Mouse (Mus musculus): ENCODE results near the gene Aldh16a1. TPM values are rescaled to one million over a fixed set of nuclear protein-coding genes. Genes with fewer than 3 reads are reported as not detected.

Gene Aldh16a1
- polyA plus RNA-seq, 1 experiment from 2014 or later = 41.9 TPM

DNA sequence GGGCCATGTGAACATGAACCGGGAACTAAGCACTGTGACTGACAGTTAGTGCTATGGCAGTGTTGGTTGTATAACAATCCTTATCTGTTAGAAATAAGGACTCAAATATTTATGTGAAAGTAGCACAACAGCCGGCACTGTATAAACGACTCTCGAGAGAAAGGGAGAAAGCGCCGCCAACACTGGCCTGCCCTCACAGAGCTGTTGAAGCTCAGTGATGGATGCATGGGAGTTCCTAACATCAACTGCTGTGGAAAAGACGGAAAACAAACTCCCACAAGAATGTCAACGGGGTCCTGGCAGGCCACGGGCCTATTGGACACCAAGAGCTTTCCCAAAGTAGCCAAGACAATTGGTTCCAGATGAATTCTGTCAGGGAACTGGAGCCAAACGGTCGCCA is 3.1 kb downstream of the Aldh16a1 start:
- Histone ChIP-seq H3K9ac (no peak overlapping the region), H3K27me3 (no peaks in the 10 kb centered on the region), H3K27ac (no peak overlapping the region), H3K4me1 (peaks cover 33% of the 10 kb centered on the region), H3K4me2 (no peak overlapping the region), H3K9me3 (no peaks in the 10 kb centered on the region), H3K4me3 (replicated peaks) (no peak overlapping the region), H3K36me3 (replicated peaks) (0 out of 2 replicates have a peak, but pooled peaks cover 4% of the 10 kb centered on the region)
- 58% methylated on average over 11 of the region's 11 CpGs for WGBS
- ATAC-seq (ENCODE audit: low FRiP score) = no peak

DNA sequence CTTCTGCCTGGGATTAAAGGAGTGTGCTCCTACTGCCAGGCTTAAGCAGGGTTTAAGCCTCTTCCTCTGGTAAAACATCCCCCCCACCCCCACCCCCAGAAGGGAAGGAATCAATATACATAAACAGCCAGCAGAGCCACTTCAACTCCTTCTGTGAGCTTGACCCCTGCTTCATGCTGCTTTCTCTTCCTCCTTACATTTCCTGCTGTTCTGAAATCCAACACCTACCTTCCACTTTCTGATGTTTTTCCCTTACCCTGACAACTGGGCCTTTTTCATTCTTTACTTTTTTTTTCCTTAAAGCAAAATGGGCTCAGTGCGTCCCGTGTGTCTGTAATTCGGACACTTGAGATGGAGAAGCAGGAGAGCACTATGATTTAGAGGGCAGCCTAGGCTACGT is 4.1 kb downstream of the Aldh16a1 start:
- Histone ChIP-seq H3K36me3 (replicated peaks) (peaks cover 9% of the 10 kb centered on the region; the same call in 1 of the 2 replicates), H3K27me3 (no peaks in the 10 kb centered on the region), H3K9me3 (no peaks in the 10 kb centered on the region), H3K4me2 (no peak overlapping the region), H3K4me1 (peaks cover 30% of the 10 kb centered on the region), H3K9ac (no peak overlapping the region), H3K27ac (no peak overlapping the region), H3K4me3 (replicated peaks) (no peak overlapping the region)
- ATAC-seq (ENCODE audit: low FRiP score) = no peak
- WGBS = 69% methylated on average over 4 of the region's 4 CpGs

DNA sequence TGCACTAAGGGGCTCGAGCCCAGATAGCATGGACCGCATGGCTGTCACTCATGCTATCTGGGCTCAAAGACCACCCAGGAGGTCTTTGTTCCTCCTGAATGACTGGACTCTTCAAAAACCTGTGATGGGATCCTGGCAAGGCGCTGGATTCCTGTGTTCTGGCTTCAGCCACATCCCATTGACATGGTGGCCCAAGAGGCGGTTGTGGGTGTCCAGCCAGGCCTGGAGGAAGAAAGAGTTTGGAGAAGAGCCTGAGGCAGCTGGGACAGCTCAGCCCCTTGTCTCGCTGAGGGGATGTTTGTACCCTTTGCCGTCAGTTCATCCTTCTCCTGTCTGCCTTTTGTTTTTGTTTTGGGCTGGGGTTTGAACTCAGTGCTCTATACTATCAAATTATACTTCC is 4.8 kb downstream of the Aldh16a1 start:
- Histone ChIP-seq H3K27me3 (no peaks in the 10 kb centered on the region), H3K9me3 (no peaks in the 10 kb centered on the region), H3K4me1 (peaks cover 23% of the 10 kb centered on the region), H3K4me3 (replicated peaks) (no peak overlapping the region), H3K36me3 (replicated peaks) (peaks cover 13% of the 10 kb centered on the region), H3K27ac (no peak overlapping the region), H3K4me2 (no peak overlapping the region), H3K9ac (no peak overlapping the region)
- WGBS = 35% methylated on average over 6 of the region's 6 CpGs
- no peak for ATAC-seq (ENCODE audit: low FRiP score)

DNA sequence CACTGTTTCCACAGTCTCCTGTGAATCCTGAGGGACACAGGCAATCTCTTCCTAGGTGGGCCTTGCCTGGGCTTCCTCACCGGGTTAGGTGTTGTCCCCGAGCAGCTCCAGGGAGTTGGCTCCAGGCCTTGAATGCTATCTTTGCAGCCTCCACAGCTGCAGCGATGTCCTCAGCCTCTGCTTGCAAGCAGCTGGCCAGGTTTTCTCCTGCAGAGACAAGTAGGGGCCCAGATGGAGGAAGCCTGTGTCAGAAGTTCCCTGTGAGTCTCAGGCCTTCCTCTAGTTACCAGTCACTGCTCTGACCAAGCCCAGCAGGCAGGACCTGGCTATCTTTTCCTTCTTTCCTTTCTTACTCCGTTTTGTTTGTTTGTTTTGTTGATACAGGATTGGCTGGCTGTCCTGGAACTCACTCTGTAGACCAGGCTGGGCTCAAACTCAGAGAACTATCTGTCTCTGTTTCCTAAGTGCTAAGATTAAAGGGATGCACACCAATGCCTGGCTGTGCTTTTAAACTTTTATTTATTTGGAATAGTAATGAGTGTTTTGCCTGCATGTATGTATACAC is 5.8 kb downstream of the Aldh16a1 start:
- H3K4me1 ChIP-seq = peaks cover 22% of the 10 kb centered on the region
- no peaks in the 10 kb centered on the region for H3K9me3 ChIP-seq
- H3K27me3 ChIP-seq = no peaks in the 10 kb centered on the region
- H3K36me3 ChIP-seq (replicated peaks) = peaks cover 23% of the 10 kb centered on the region
- 80% methylated on average over 4 of the region's 4 CpGs for WGBS
- H3K4me3 ChIP-seq (replicated peaks) = no peak overlapping the region
- H3K27ac ChIP-seq = no peak overlapping the region
- no peak overlapping the region for H3K9ac ChIP-seq
- no peak for ATAC-seq (ENCODE audit: low FRiP score)
- H3K4me2 ChIP-seq = no peak overlapping the region

DNA sequence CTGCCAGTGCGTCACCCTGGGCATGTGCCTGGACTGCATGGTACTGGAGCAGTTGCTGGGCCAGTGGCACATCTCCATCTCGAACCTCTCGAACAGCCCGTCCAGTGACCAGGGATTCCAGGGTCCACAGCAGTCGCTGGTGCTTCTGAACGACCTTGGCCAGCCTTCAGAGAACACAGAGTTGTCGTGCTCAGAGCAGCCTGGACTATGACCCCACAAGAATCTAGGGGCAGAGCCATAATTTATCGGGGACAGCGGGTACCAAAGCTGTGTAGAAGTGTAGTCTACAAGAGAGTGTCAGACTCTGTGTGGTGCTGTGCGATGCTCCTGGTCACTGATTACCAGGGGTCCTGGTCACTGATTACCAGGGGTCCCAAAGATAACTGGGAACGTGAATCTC is 6.5 kb downstream of the Aldh16a1 start:
- H3K27me3 ChIP-seq = no peaks in the 10 kb centered on the region
- H3K27ac ChIP-seq = no peak overlapping the region
- 89% methylated on average over 11 of the region's 11 CpGs for WGBS
- H3K9me3 ChIP-seq = no peaks in the 10 kb centered on the region
- no peak overlapping the region for H3K4me2 ChIP-seq
- peaks cover 28% of the 10 kb centered on the region for H3K36me3 ChIP-seq (replicated peaks)
- H3K4me1 ChIP-seq = peaks cover 17% of the 10 kb centered on the region
- ATAC-seq (ENCODE audit: low FRiP score) = no peak
- no peak overlapping the region for H3K4me3 ChIP-seq (replicated peaks)
- H3K9ac ChIP-seq = no peak overlapping the region

DNA sequence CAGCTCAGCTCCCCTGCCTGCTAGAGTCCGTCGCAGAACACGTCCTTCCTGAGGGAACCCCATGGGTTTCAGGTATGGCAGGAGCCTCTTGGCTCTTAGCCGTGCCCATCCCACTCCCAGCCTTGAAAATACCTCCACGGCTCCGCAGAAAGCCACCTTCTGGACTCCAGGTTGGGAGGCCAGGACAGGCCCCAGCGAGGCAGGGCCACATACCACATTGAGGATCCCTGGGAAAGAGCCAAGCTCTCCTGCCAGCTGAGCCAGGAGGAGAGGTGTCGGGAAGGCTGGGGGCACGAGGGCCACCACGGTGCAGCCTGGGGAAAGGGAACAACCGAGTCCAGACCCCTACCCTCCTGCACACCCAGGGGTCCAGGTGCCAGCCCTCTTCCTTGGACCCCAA is 7.1 kb downstream of the Aldh16a1 start:
- 93% methylated on average over 11 of the region's 11 CpGs for WGBS
- Histone ChIP-seq H3K27me3 (no peaks in the 10 kb centered on the region), H3K27ac (no peak overlapping the region), H3K4me1 (peaks cover 17% of the 10 kb centered on the region), H3K4me3 (replicated peaks) (no peak overlapping the region), H3K9me3 (no peaks in the 10 kb centered on the region), H3K9ac (no peak overlapping the region), H3K4me2 (no peak overlapping the region), H3K36me3 (replicated peaks) (peaks cover 33% of the 10 kb centered on the region)
- no peak for ATAC-seq (ENCODE audit: low FRiP score)

DNA sequence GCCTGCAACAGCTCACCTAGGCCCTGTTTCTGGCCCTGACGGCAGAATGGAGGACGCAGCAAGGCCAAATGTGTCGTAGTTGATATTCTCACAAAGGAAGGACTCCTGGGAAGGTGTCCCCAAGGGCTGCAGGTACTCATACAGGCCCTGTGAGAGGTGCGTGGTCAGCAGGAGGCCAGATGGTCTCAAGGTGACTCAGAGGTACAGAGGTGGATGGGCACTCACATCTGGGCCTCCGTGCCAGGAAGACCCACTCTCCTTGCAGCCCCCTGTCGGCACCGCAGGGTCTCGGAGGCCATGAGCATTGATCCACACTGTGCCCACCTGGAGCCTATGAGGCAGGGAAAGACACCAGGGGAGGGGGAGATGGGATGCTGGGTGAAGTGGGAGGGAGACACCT is 8.9 kb downstream of the Aldh16a1 start:
- Histone ChIP-seq H3K9ac (no peak overlapping the region), H3K4me1 (peaks cover 8% of the 10 kb centered on the region; the same call in 1 of the 2 replicates), H3K36me3 (replicated peaks) (peaks cover 37% of the 10 kb centered on the region), H3K27me3 (no peaks in the 10 kb centered on the region), H3K27ac (no peak overlapping the region), H3K9me3 (no peaks in the 10 kb centered on the region), H3K4me2 (no peak overlapping the region), H3K4me3 (replicated peaks) (no peak overlapping the region)
- WGBS = 94% methylated on average over 8 of the region's 8 CpGs
- ATAC-seq (ENCODE audit: low FRiP score) = no peak

DNA sequence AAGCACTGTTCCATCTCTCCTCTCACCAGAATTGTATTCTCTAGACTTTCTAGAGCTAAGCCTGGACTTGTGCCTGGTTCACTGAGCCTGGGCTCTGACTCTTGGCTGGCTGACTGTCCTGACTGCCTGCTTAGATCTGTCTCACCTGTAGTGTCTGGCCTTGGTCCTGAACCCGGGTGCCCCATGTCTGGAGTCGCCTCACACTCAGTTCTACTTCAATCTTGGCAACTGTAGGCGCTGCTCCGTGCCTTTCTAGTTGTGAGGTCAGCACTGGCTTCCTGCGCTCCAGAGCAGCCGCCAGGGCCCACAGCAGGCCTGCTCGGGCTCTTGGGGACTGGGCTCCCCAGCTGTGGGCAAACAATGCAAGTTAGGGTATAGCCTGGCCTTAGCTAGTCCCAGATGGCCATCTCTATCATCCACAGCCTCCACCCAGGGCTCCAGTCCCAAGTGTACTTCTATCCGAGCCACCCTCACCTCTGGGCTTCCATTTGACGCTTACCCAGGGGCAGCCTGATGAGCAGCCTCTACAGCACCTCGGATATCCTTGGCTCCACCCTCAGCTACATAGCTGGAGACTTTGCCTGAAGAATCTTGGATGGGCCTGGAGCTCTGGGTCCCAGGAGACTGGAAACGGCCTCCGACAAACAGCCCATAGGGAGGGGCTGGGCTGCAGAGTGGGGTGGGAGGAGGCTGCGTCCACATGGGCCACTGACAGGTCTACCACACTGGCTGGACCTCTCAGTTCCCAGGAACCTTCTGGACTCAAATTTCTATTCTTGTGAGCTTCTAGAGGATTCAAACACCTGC is 9.8 kb downstream of the Aldh16a1 start:
- H3K9ac ChIP-seq = no peak overlapping the region
- H3K27ac ChIP-seq = no peak overlapping the region
- no peak for ATAC-seq (ENCODE audit: low FRiP score)
- peaks cover 37% of the 10 kb centered on the region for H3K36me3 ChIP-seq (replicated peaks)
- no peak overlapping the region for H3K4me3 ChIP-seq (replicated peaks)
- no peaks in the 10 kb centered on the region for H3K9me3 ChIP-seq
- no peaks in the 10 kb centered on the region for H3K27me3 ChIP-seq
- peaks cover 2% of the 10 kb centered on the region; the same call in 1 of the 2 replicates for H3K4me1 ChIP-seq
- no peak overlapping the region for H3K4me2 ChIP-seq
- 87% methylated on average over 13 of the region's 13 CpGs for WGBS

DNA sequence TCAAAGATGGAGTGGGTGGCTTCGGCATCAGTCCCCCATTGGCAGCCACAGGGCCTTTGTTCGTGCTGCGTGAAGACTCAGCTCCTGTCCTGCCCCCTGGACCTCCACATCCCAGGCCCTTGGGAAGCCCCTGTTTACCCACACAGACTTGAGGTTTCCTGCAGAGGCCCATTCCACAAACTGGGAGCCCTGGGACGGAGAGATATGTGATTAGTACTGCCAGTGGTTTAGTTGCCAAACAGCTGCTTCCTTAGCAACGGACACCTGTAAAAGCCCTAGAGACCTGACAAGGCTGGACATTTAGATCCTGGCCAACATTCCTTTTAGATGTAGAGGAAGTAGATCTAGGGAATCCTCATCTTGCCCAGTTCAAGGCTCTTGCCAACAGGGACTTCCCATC is 12.5 kb downstream of the Aldh16a1 start:
- no peaks in the 10 kb centered on the region for H3K9me3 ChIP-seq
- H3K36me3 ChIP-seq (replicated peaks) = peaks cover 33% of the 10 kb centered on the region
- no peak overlapping the region for H3K4me3 ChIP-seq (replicated peaks)
- no peaks in the 10 kb centered on the region for H3K4me1 ChIP-seq
- H3K27ac ChIP-seq = no peak overlapping the region
- ATAC-seq (ENCODE audit: low FRiP score) = no peak
- WGBS = 93% methylated on average over 5 of the region's 5 CpGs
- H3K9ac ChIP-seq = no peak overlapping the region
- H3K27me3 ChIP-seq = peaks cover 12% of the 10 kb centered on the region
- no peak overlapping the region for H3K4me2 ChIP-seq

DNA sequence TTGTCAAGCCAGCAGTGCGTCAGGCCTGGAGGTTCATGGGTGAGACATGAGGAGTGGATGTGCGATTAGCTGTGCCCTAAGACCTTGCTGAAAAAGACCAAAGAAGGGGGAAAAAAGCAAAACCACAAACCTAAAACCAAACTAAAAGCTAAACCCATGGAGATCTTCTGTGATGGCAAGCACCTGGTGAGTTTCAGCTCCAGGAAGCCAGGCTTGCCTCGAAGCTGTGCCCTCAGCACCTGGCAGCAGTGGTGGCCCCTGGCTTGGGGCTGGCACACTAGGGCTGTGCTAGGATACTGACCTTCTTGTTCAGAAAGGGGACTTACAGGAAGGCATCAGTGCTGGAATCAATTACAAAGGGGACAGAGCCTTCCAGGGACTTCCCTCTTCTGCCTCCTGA is 13.1 kb downstream of the Aldh16a1 start:
- no peak overlapping the region for H3K4me2 ChIP-seq
- H3K27ac ChIP-seq = no peak overlapping the region
- no peak for ATAC-seq (ENCODE audit: low FRiP score)
- peaks cover 33% of the 10 kb centered on the region for H3K36me3 ChIP-seq (replicated peaks)
- no peaks in the 10 kb centered on the region for H3K4me1 ChIP-seq
- H3K9me3 ChIP-seq = no peaks in the 10 kb centered on the region
- no peak overlapping the region for H3K9ac ChIP-seq
- peaks cover 12% of the 10 kb centered on the region for H3K27me3 ChIP-seq
- no peak overlapping the region for H3K4me3 ChIP-seq (replicated peaks)
- WGBS = 91% methylated on average over 3 of the region's 3 CpGs

DNA sequence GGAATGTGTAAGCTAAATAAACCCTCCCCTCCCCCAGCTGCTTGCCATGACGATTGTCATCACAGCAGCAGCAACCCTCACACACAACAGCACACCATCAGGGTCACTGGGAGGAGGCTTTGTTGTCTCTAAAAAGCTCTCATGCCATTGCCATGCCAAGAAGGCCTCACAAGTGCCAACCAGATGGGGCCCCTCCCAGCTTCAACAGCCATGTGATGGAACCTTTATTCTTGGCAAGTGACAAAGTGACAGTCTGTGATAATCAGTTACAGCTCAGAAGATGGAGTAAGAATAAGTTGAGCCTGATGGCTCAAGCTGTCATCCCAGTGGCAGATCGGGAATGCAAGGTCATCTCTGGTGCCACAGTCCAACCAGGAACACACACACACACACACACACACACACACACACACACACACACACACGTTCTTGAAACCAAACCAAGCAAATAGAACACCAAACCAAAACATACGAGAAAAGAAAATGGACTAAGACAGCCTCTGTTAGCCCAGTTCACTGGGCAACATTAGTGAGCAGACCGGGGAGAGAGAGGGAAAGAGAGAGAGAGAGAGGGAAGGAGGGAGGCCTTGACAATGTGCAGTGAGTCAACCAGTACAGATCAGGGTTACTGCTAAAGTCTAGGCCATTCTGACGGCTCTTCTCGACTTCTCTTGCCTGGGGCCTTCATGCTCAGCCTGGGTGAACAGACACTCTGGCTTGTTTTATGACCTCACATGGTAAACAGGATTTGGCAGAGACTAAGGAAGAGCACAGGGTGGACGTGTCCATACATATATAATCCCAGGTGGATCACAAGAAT is 14.3 kb downstream of the Aldh16a1 start:
- H3K36me3 ChIP-seq (replicated peaks) = peaks cover 28% of the 10 kb centered on the region
- H3K9ac ChIP-seq = no peak overlapping the region
- ATAC-seq (ENCODE audit: low FRiP score) = no peak
- peaks cover 6% of the 10 kb centered on the region; the same call in 1 of the 2 replicates for H3K4me1 ChIP-seq
- H3K4me3 ChIP-seq (replicated peaks) = no peak overlapping the region
- no peak overlapping the region for H3K27ac ChIP-seq
- WGBS = 79% methylated on average over 8 of the region's 8 CpGs
- peaks cover 21% of the 10 kb centered on the region for H3K27me3 ChIP-seq
- H3K9me3 ChIP-seq = no peaks in the 10 kb centered on the region
- no peak overlapping the region for H3K4me2 ChIP-seq

DNA sequence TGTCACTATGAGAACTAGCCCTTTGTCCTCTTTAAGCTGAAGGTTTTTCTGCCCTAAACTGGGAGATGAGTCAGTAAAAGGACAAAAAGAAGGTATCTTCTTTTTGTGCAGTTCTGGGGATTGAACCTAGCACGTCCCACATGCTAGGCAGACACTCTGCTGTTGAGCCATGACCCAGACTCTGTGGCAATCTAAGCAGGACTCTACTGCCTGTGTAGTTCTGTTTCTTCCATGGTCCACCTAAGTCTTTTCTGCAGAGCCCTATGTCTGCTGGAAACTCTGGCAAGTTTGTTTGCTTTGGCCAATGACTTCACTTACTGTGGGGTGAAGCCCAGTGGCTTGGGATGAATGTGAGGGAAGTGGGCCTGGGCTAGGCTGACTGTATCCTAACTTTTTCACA is 16.0 kb downstream of the Aldh16a1 start:
- peaks cover 12% of the 10 kb centered on the region for H3K36me3 ChIP-seq (replicated peaks)
- H3K27ac ChIP-seq = no peak overlapping the region
- no peak for ATAC-seq (ENCODE audit: low FRiP score)
- peaks cover 6% of the 10 kb centered on the region; the same call in 1 of the 2 replicates for H3K4me1 ChIP-seq
- no peak overlapping the region for H3K4me2 ChIP-seq
- no peak overlapping the region for H3K9ac ChIP-seq
- 76% methylated on average over 1 of the region's 1 CpGs for WGBS
- no peak overlapping the region for H3K4me3 ChIP-seq (replicated peaks)
- peaks cover 29% of the 10 kb centered on the region for H3K27me3 ChIP-seq
- H3K9me3 ChIP-seq = no peaks in the 10 kb centered on the region

Data from forebrain, embryonic 12.5 days (tissue).